Mouse (Mus musculus): ENCODE data around the gene Pigc. TPM values are rescaled to one million over a fixed set of nuclear protein-coding genes. Genes with fewer than 3 reads are reported as not detected.

Gene Pigc
- total RNA-seq, 4 experiments from 2014 or later = 11.2 to 18.9 (median 14.7) TPM

DNA sequence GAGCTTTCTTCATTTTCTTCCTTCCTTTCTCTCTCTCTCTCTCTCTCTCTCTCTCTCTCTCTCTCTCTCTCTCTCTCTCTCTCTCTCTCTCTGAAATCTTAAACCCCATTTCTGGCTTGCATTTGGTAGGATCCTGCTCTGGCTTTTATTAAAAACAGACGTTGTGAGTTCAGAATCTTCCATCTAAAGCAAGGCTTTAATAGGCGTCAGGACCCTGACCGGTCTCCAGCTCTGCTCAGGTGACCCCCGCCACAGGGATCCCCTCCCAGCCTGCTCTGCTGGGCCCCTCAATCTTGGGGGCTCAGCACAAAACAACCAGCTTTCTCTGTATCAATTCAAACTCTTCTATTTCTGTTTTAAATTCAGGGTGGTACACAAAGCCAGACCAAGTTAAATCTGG, 39.2 kb downstream of the Pigc start:
- DNase-seq (ENCODE audit: low spot score in 2 of 2) = no peak

DNA sequence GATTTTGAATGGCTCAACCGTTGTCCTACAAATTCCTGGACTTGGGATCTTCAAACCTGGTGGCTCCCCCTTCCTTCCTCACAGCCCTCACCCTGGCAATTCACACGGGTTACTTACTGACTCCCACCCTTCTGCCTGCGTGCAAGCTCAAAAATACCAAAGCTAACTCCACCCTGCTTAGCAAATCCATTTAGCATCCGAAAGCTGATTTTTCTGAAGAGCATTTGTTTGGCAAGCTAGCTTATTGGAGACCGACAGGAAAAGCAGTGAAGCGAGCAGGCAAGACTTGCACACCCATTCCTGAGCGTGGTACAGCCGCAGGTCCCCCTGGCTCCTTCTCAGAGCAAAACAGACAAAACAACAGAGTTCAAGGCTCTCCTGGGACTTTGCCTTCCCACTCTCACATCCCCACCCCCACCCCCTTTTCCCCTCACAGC, 39.7 kb downstream of the Pigc start:
- DNase-seq (ENCODE audit: low spot score in 2 of 2) = no peak

DNA sequence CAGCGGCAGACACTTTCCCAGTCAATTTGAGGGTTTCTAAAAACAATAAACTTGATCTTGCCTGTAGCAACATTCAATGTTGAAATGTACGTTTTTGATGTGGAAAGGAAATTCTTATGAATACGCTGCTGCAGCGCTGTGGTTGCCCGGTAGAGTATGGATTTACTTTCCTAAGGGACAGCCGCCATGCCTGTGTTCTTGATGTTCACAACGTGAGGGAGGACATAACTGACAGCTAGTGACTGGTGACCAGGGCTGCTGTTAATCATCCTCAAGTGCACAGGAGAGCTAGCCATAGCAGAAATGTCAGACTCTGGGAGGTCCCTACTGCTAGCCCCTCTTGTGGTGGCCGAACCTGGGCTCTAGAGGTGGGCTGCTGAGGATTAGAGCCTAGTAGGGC, 40.1 kb downstream of the Pigc start:
- no peak for DNase-seq (ENCODE audit: low spot score in 2 of 2)

DNA sequence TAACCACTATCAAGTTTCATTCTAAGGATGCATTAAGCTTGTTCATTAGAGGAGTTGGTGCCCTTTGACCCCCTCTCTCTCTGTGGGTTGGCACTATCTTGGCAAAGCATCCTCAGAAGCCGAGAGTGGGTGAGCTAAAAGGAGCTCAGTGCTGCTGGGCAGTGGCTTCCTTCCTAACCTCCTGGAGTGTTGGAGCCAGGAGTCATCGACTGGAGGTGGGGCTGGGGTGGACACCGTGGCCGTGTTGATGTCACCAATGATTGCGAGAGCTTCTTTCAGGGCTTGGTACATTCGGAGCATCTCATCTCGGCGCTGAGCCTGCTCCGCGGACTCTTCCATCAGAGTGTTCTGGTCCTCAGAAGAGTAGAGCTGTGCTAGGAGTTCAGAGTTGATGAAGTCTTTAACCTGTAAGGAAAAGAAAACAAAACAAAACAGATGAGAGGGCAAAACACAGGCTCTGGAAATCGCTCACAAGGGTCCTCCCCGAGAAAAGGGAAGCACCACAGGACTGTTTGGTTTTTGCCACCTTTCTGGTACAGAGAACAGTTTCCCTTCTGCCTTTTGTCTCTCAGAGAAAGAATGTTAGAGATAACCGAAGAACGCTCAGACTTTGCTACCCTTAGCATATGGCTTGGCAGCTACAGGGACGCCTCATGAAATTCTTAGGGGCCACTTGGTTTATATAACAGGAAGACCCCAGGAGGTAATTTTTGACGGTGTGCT, 42.7 kb downstream of the Pigc start:
- DNase-seq (ENCODE audit: low spot score in 2 of 2) = no peak

DNA sequence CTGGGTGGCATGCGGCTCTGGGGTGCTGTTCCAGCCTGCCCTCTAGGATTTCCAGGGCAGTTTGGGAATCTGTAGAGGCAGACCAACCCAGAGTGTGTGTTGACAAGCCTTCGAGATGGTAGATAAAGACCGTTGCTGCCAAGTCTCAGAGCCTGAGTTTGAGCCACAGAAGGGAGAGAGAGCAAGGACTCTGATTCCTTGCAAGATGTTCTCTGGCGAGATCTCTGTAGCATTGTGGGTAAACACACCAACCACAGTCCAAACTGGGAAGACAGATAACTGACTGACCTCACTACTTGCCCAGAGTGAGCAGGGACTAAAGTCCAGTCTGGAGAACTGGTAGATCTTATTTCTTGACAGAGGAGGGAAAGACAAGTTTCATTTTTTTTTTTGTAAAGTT, 44.6 kb downstream of the Pigc start:
- DNase-seq (ENCODE audit: low spot score in 2 of 2) = no peak

DNA sequence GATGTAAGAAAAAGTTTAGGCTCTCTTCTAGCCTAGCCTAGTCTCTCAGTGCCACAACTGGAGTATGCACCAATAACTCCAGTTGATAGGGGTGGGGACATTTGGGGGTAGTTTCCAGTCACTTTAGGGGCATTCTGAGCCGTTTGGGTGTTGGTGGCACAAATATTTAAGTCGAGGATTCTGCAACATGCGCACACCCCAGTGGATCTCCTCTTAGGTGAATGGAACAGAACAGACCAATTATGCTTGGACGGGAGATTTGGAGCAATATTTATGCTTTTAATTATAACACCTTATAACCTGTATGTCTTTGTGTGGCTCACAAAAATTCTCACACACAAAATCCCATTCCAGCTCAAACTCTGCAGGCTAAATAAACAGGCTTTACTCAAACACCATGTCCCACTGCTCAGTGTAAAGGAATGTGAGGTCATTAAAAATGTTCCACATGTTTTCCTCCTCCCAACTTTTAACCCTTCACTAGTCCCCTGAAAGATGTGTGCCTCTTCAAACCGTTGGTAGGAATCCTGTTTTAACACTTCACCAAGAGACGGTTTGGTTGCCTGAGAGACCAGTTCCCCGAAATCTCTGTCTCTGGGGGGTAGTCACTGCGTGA, 46.4 kb downstream of the Pigc start:
- DNase-seq (ENCODE audit: low spot score in 2 of 2) = no peak

DNA sequence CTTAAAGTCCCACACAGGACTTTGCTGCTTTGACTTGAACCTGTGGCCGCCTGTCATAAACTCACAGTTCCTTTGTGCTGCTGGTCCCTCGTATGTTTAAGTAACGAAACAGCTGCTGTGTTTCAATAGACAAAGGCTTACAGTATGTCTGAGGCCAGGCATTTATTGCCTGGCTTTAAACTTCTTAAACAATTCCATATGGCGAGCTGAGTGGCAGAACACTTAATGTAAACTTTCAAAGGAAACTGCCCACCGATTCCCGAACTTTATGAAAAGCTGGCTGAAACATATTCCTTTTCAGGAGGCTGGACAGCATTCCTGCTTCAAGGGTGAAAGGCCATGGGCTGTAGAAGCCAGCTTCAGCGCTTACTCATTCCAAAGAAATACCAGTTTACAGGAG, 48.0 kb downstream of the Pigc start:
- DNase-seq (ENCODE audit: low spot score in 2 of 2) = no peak

DNA sequence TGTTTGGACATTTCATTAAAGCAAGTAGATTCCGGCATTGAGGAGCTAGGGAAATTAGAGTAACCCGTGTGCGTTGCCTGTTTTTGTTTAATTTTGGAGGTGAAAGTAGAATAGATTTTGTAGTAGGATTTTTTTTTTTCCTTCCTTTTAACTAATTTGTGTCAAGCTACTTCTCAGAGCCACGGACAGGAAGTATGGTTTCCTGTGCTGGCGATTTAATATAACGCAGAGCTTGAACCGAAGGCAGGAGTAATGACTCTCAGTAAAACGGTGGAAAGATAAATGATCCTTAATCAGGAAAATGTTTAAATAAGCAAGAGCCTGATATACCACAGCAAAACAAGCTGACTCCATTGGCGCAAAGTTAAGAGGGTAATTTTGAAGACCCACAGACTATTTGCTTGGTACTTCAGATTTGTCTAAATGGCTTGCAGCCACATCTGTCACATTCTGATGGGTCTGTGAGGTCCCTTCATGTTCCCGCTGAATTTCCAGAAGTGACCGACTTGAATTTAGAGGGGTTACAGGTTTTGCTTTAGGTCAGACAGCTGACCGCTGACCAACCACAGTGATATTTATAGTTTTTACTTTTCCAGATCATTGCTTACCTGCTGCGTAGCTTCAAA, 49.1 kb downstream of the Pigc start:
- no peak for DNase-seq (ENCODE audit: low spot score in 2 of 2)

DNA sequence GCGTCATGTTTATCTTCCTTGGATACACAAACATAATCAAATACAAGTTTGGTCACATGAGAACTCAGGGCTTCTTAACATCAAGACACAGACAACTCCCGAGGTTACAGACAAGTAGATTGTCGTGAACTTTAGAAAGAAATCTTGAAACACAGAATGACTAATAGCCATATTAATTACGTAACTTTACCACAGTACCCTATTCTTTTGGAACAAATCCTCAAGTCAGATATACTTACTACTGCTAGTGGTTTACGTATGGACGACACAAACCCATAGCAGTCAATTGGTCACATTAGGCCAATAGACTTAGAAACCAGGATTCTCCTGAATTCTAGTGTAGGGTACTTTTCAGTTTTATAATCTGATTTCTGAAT, 49.6 kb downstream of the Pigc start:
- no peak for DNase-seq (ENCODE audit: low spot score in 2 of 2)

DNA sequence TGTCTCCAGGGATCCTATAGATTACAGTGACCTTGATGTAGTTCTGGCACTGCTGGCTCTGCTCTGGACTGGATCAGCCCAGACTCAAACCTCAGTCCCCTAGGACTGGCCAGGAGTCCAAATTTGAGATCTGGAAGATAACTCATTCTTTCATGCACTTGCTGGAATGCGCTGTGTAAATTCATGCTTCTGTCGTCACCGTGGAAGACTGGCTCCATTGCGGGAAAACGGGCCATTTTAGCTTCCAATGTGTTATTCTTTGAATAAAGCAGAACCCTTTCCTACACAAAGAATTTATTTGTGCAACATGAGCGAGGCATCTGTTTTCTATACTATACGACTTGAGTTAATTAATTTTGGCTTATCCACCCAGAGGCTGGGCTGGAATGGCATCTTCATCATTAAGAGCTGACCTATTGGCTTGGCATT, 51.3 kb downstream of the Pigc start:
- DNase-seq (ENCODE audit: low spot score in 2 of 2) = no peak

DNA sequence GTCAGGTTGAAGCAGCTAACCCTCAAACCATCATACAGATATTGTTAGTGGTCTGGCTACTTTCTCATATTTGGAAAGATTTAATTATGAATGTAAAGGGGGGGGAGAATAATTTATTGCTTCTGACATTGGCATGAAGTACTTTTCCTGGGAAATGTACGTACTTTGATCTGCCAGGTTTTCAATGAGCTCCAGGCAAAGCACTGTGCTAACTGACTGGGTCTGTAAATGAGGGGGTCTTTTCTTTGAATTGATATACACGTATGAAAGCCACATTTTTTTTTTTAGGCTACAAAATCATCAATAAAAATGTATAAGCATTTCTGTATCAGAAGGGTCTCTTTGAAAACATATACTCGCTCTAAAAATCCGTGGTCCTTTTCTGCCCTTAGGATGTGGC, 51.8 kb downstream of the Pigc start:
- no peak for DNase-seq (ENCODE audit: low spot score in 2 of 2)

Other genes with a start within 250 kb of the Pigc start
- under 1 TPM in 3 of 4 experiments, not detected in 1; 0.19 to 0.64 (median 0.36) TPM for gene Fasl, start 180.7 kb upstream of the Pigc start, total RNA-seq (2022)
- gene Suco, start 92.5 kb upstream of the Pigc start, total RNA-seq (2022) = 10 to 100 TPM; 40.2 to 48.7 (median 45.8) TPM
- under 1 TPM in 1 of 4 experiments, not detected in 3; 0.36 TPM for gene 4930558K02Rik, start 10.4 kb downstream of the Pigc start, total RNA-seq (2022)